Mouse (Mus musculus) erythroblast, embryonic 14.5 days (primary cell): Measurements from ENCODE around the gene Wipf1. TPM values are rescaled to one million over a fixed set of nuclear protein-coding genes. Genes with fewer than 3 reads are reported as not detected.

Experiments used
- H3K27me3 ChIP-seq: 2 replicates; pipeline ENCODE4 v1.6.1; 2012; ENCODE audit warnings: inconsistent platforms; ENCODE audit not compliant: control insufficient read depth
- H3K36me3 ChIP-seq: 2 replicates; pipeline ENCODE4 v1.6.1; 2012; ENCODE audit warnings: mild to moderate bottlenecking, inconsistent platforms; ENCODE audit not compliant: control insufficient read depth
- H3K4me1 ChIP-seq: 2 replicates; pipeline ENCODE4 v1.6.1; 2012; ENCODE audit warnings: inconsistent platforms; ENCODE audit not compliant: control insufficient read depth
- H3K4me3 ChIP-seq: replicated peaks from 2 replicates; pipeline ENCODE3; 2012; ENCODE audit warnings: moderate library complexity, mild to moderate bottlenecking, inconsistent platforms
- H3K9me3 ChIP-seq: 2 replicates; pipeline ENCODE4 v1.6.1; 2012; ENCODE audit warnings: low read length, inconsistent platforms, mixed read lengths; ENCODE audit not compliant: control insufficient read depth
- GATA1 ChIP-seq: IDR thresholded peaks from 2 replicates; pipeline ENCODE4 v1.6.1; 2012; ENCODE audit warnings: low read length, inconsistent platforms, mixed read lengths
- TAL1 ChIP-seq: IDR thresholded peaks from 3 replicates; pipeline ENCODE4 v1.6.1; 2012; ENCODE audit warnings: low read length, inconsistent platforms, mixed read lengths
- polyA plus RNA-seq: library from polyadenylated mRNA; stranded (reverse); fragments of >175 nt; gene quantifications from 2 replicates; pipeline ENCODE4 v1.2.3, GENCODE M21; 2012

Wipf1 gene
- polyA plus RNA-seq, 1 experiment: 1.7 TPM

- no peaks in the 10 kb centered on the region for H3K9me3 ChIP-seq
- peaks cover 9% of the 10 kb centered on the region for H3K4me1 ChIP-seq
- peaks cover 19% of the 10 kb centered on the region for H3K36me3 ChIP-seq
- no peak overlapping the region for H3K4me3 ChIP-seq
- no peak for TF ChIP-seq TAL1
- no peak for TF ChIP-seq GATA1
- H3K27me3 ChIP-seq: no peaks in the 10 kb centered on the region
Measured at GRCm38 (mm10) chr2:73442015-73442414, 87.5 kb downstream of the Wipf1 start.

- H3K36me3 ChIP-seq: peaks cover 29% of the 10 kb centered on the region
- no peak overlapping the region for H3K4me3 ChIP-seq
- H3K4me1 ChIP-seq: peaks cover 8% of the 10 kb centered on the region
- no peaks in the 10 kb centered on the region for H3K9me3 ChIP-seq
- no peaks in the 10 kb centered on the region for H3K27me3 ChIP-seq
- TF ChIP-seq TAL1 (no peak), GATA1 (no peak)
Measured at GRCm38 (mm10) chr2:73440319-73440718, 89.2 kb downstream of the Wipf1 start.

- peaks cover 39% of the 10 kb centered on the region for H3K36me3 ChIP-seq
- H3K9me3 ChIP-seq: no peaks in the 10 kb centered on the region
- H3K27me3 ChIP-seq: no peaks in the 10 kb centered on the region
- no peak for TF ChIP-seq GATA1
- no peak for TF ChIP-seq TAL1
- peaks cover 9% of the 10 kb centered on the region for H3K4me1 ChIP-seq
- H3K4me3 ChIP-seq: no peak overlapping the region
Measured at GRCm38 (mm10) chr2:73436976-73437375, 92.6 kb downstream of the Wipf1 start.

GRCm38 (mm10) chr2:73435847-73436246, 93.7 kb downstream of the Wipf1 start:
- TF ChIP-seq GATA1: no peak
- Histone ChIP-seq H3K36me3 (peaks cover 39% of the 10 kb centered on the region), H3K27me3 (no peaks in the 10 kb centered on the region), H3K4me1 (peaks cover 10% of the 10 kb centered on the region), H3K9me3 (no peaks in the 10 kb centered on the region), H3K4me3 (no peak overlapping the region)

GRCm38 (mm10) chr2:73431959-73432396, 97.6 kb downstream of the Wipf1 start:
- Histone ChIP-seq H3K36me3 (peaks cover 25% of the 10 kb centered on the region), H3K4me3 (no peak overlapping the region), H3K27me3 (no peaks in the 10 kb centered on the region), H3K4me1 (peaks cover 4% of the 10 kb centered on the region), H3K9me3 (no peaks in the 10 kb centered on the region)
- TF ChIP-seq TAL1 (no peak), GATA1 (no peak)

GRCm38 (mm10) chr2:73428803-73429468, 100.6 kb downstream of the Wipf1 start:
- peaks cover 4% of the 10 kb centered on the region for H3K4me1 ChIP-seq
- no peaks in the 10 kb centered on the region for H3K27me3 ChIP-seq
- H3K9me3 ChIP-seq: no peaks in the 10 kb centered on the region
- H3K4me3 ChIP-seq: no peak overlapping the region
- H3K36me3 ChIP-seq: peaks cover 7% of the 10 kb centered on the region
- TF ChIP-seq GATA1 (no peak), TAL1 (no peak)

- TF ChIP-seq GATA1: no peak
- no peak for TF ChIP-seq TAL1
- peaks cover under 1% of the 10 kb centered on the region; the same call in 1 of the 2 replicates for H3K27me3 ChIP-seq
Measured at GRCm38 (mm10) chr2:73427293-73427692, 102.2 kb downstream of the Wipf1 start.

GRCm38 (mm10) chr2:73425822-73426221, 103.7 kb downstream of the Wipf1 start:
- no peaks in the 10 kb centered on the region for H3K4me1 ChIP-seq
- TF ChIP-seq GATA1 (no peak), TAL1 (no peak)
- H3K36me3 ChIP-seq: no peaks in the 10 kb centered on the region
- peaks cover 5% of the 10 kb centered on the region; the same call in 1 of the 2 replicates for H3K27me3 ChIP-seq
- no peaks in the 10 kb centered on the region for H3K9me3 ChIP-seq
- H3K4me3 ChIP-seq: no peak overlapping the region

More at GRCm38 (mm10) chr2:73427293-73427692, 102.2 kb downstream of the Wipf1 start:
- Histone ChIP-seq H3K9me3 (no peaks in the 10 kb centered on the region), H3K4me1 (peaks cover 4% of the 10 kb centered on the region), H3K4me3 (no peak overlapping the region), H3K36me3 (no peaks in the 10 kb centered on the region)

- Histone ChIP-seq H3K9me3 (no peaks in the 10 kb centered on the region), H3K4me1 (no peaks in the 10 kb centered on the region), H3K4me3 (no peak overlapping the region), H3K27me3 (peaks cover 8% of the 10 kb centered on the region), H3K36me3 (no peaks in the 10 kb centered on the region)
- no peak for TF ChIP-seq TAL1
- TF ChIP-seq GATA1: no peak
Measured at GRCm38 (mm10) chr2:73419730-73420129, 109.8 kb downstream of the Wipf1 start.

GRCm38 (mm10) chr2:73419285-73419684, 110.2 kb downstream of the Wipf1 start:
- TF ChIP-seq GATA1: no peak
- peaks cover 8% of the 10 kb centered on the region for H3K27me3 ChIP-seq
- no peak overlapping the region for H3K4me3 ChIP-seq
- H3K36me3 ChIP-seq: no peaks in the 10 kb centered on the region
- no peaks in the 10 kb centered on the region for H3K4me1 ChIP-seq
- H3K9me3 ChIP-seq: no peaks in the 10 kb centered on the region
